Mouse (Mus musculus): ENCODE measurements around the gene Astl. TPM values are rescaled to one million over a fixed set of nuclear protein-coding genes. Genes with fewer than 3 reads are reported as not detected.
A peak's percentile ranks its signal among the peaks of the same experiment; 100 is the strongest.

The Astl gene
- polyA plus RNA-seq, 1 experiment from 2014 or later: not detected

GRCm38 (mm10) chr2:127369703-127370376 is 31.4 kb downstream of the Astl start:
- peaks cover 30% of the 10 kb centered on the region for H3K27me3 ChIP-seq
- H3K27ac ChIP-seq: peak overlapping the region; percentile 97
- WGBS (ENCODE audit: insufficient replicate concordance): 63% methylated on average over 5 of the region's 5 CpGs
- peaks cover 34% of the 10 kb centered on the region for H3K36me3 ChIP-seq
- peak overlapping the region; percentile 96 for H3K4me2 ChIP-seq
- ATAC-seq (ENCODE audit: low read depth): peak; percentile 10; the same call in 1 of the 2 replicates
- peak overlapping the region; percentile 92 for H3K9ac ChIP-seq
- peak overlapping the region; percentile 68 for H3K4me3 ChIP-seq (replicated peaks)
- peaks cover 99% of the 10 kb centered on the region for H3K4me1 ChIP-seq (replicated peaks)
- H3K9me3 ChIP-seq (replicated peaks): no peaks in the 10 kb centered on the region
- DNase-seq: peak; percentile 44

GRCm38 (mm10) chr2:127370561-127371483 is 32.4 kb downstream of the Astl start:
- peaks cover 100% of the 10 kb centered on the region for H3K4me1 ChIP-seq (replicated peaks)
- H3K36me3 ChIP-seq: peaks cover 29% of the 10 kb centered on the region
- peak overlapping the region; percentile 96 for H3K4me2 ChIP-seq
- peak; percentile 85 for DNase-seq
- H3K27ac ChIP-seq: peak overlapping the region; percentile 97
- H3K9ac ChIP-seq: peak overlapping the region; percentile 92
- no peaks in the 10 kb centered on the region for H3K9me3 ChIP-seq (replicated peaks)
- ATAC-seq (ENCODE audit: low read depth): peak; percentile 89
- peak overlapping the region; percentile 68 for H3K4me3 ChIP-seq (replicated peaks)
- H3K27me3 ChIP-seq: peaks cover 20% of the 10 kb centered on the region
- 19% methylated on average over 9 of the region's 9 CpGs for WGBS (ENCODE audit: insufficient replicate concordance)

- WGBS (ENCODE audit: insufficient replicate concordance): 60% methylated on average over 1 of the region's 1 CpGs
- H3K9me3 ChIP-seq (replicated peaks): no peaks in the 10 kb centered on the region
- peak; percentile 77 for DNase-seq
- H3K27ac ChIP-seq: peak overlapping the region; percentile 97
- peak; percentile 77 for ATAC-seq (ENCODE audit: low read depth)
- H3K4me3 ChIP-seq (replicated peaks): peak overlapping the region; percentile 68
- H3K4me1 ChIP-seq (replicated peaks): peaks cover 100% of the 10 kb centered on the region
- peak overlapping the region; percentile 96 for H3K4me2 ChIP-seq
- H3K9ac ChIP-seq: peak overlapping the region; percentile 92
- peaks cover 24% of the 10 kb centered on the region for H3K36me3 ChIP-seq
- H3K27me3 ChIP-seq: peaks cover 14% of the 10 kb centered on the region
These were observed 33.0 kb downstream of the Astl start for GRCm38 (mm10) chr2:127371484-127371861.

- H3K4me1 ChIP-seq (replicated peaks): peaks cover 100% of the 10 kb centered on the region
- WGBS (ENCODE audit: insufficient replicate concordance): 50% methylated on average over 2 of the region's 2 CpGs
These were observed 33.6 kb downstream of the Astl start for GRCm38 (mm10) chr2:127372082-127372481.

GRCm38 (mm10) chr2:127374131-127374530 is 35.7 kb downstream of the Astl start:
- Histone ChIP-seq H3K9me3 (replicated peaks) (no peaks in the 10 kb centered on the region), H3K4me3 (replicated peaks) (peak overlapping the region; percentile 52), H3K4me2 (peak overlapping the region; percentile 74), H3K27me3 (no peaks in the 10 kb centered on the region), H3K4me1 (replicated peaks) (peaks cover 100% of the 10 kb centered on the region), H3K9ac (peak overlapping the region; percentile 92), H3K27ac (peak overlapping the region; percentile 97), H3K36me3 (no peaks in the 10 kb centered on the region)
- peak; percentile 57 for DNase-seq
- ATAC-seq (ENCODE audit: low read depth): peak; percentile 42
- 27% methylated on average over 3 of the region's 3 CpGs for WGBS (ENCODE audit: insufficient replicate concordance)

More at GRCm38 (mm10) chr2:127372082-127372481, 33.6 kb downstream of the Astl start:
- peak overlapping the region; percentile 68; the same call in 1 of the 2 replicates for H3K4me3 ChIP-seq (replicated peaks)
- H3K36me3 ChIP-seq: peaks cover 20% of the 10 kb centered on the region
- ATAC-seq (ENCODE audit: low read depth): no peak
- H3K9me3 ChIP-seq (replicated peaks): no peaks in the 10 kb centered on the region
- H3K4me2 ChIP-seq: peak overlapping the region; percentile 96
- H3K27me3 ChIP-seq: peaks cover 8% of the 10 kb centered on the region
- DNase-seq: peak; percentile 37
- H3K27ac ChIP-seq: peak overlapping the region; percentile 97
- H3K9ac ChIP-seq: peak overlapping the region; percentile 92

GRCm38 (mm10) chr2:127375087-127375486 is 36.6 kb downstream of the Astl start:
- Histone ChIP-seq H3K4me3 (replicated peaks) (peak overlapping the region; percentile 52), H3K27ac (peak overlapping the region; percentile 97), H3K9ac (peak overlapping the region; percentile 92), H3K36me3 (no peaks in the 10 kb centered on the region), H3K9me3 (replicated peaks) (no peaks in the 10 kb centered on the region), H3K4me1 (replicated peaks) (peaks cover 98% of the 10 kb centered on the region), H3K4me2 (peak overlapping the region; percentile 74), H3K27me3 (no peaks in the 10 kb centered on the region)
- no peak for ATAC-seq (ENCODE audit: low read depth)
- peak; percentile 20 for DNase-seq
- WGBS (ENCODE audit: insufficient replicate concordance): 22% methylated on average over 3 of the region's 3 CpGs

GRCm38 (mm10) chr2:127375759-127376341 is 37.4 kb downstream of the Astl start:
- no peak for ATAC-seq (ENCODE audit: low read depth)
- Histone ChIP-seq H3K9me3 (replicated peaks) (no peaks in the 10 kb centered on the region), H3K4me1 (replicated peaks) (peaks cover 90% of the 10 kb centered on the region), H3K4me3 (replicated peaks) (peak overlapping the region; percentile 52), H3K27me3 (no peaks in the 10 kb centered on the region), H3K9ac (peak overlapping the region; percentile 92), H3K4me2 (peak overlapping the region; percentile 74), H3K36me3 (no peaks in the 10 kb centered on the region), H3K27ac (peak overlapping the region; percentile 97)
- peak; percentile 38 for DNase-seq
- WGBS (ENCODE audit: insufficient replicate concordance): 43% methylated on average over 7 of the region's 7 CpGs

GRCm38 (mm10) chr2:127376423-127377051 is 38.1 kb downstream of the Astl start:
- H3K36me3 ChIP-seq: no peaks in the 10 kb centered on the region
- WGBS (ENCODE audit: insufficient replicate concordance): 80% methylated on average over 6 of the region's 6 CpGs
- H3K9me3 ChIP-seq (replicated peaks): no peaks in the 10 kb centered on the region
- H3K27ac ChIP-seq: peak overlapping the region; percentile 97
- ATAC-seq (ENCODE audit: low read depth) (no peak), DNase-seq (no peak)
- peak overlapping the region; percentile 74 for H3K4me2 ChIP-seq
- peak overlapping the region; percentile 92 for H3K9ac ChIP-seq
- no peaks in the 10 kb centered on the region for H3K27me3 ChIP-seq
- peak overlapping the region; percentile 52 for H3K4me3 ChIP-seq (replicated peaks)
- peaks cover 84% of the 10 kb centered on the region for H3K4me1 ChIP-seq (replicated peaks)

GRCm38 (mm10) chr2:127377942-127378610 is 39.6 kb downstream of the Astl start:
- Histone ChIP-seq H3K9me3 (replicated peaks) (no peaks in the 10 kb centered on the region), H3K4me1 (replicated peaks) (peaks cover 68% of the 10 kb centered on the region), H3K27me3 (no peaks in the 10 kb centered on the region), H3K36me3 (no peaks in the 10 kb centered on the region), H3K9ac (no peak overlapping the region; the same call in 1 of the 2 replicates), H3K4me2 (0 out of 2 replicates have a peak overlapping the region, but pooled peaks have one; percentile 74), H3K4me3 (replicated peaks) (no peak overlapping the region), H3K27ac (peak overlapping the region; percentile 97; the same call in 1 of the 2 replicates)
- DNase-seq: no peak
- 59% methylated on average over 7 of the region's 7 CpGs for WGBS (ENCODE audit: insufficient replicate concordance)
- ATAC-seq (ENCODE audit: low read depth): no peak

GRCm38 (mm10) chr2:127378611-127378990 is 40.2 kb downstream of the Astl start:
- no peaks in the 10 kb centered on the region for H3K9me3 ChIP-seq (replicated peaks)
- no peak for DNase-seq
- no peak overlapping the region for H3K4me2 ChIP-seq
- peaks cover 63% of the 10 kb centered on the region for H3K4me1 ChIP-seq (replicated peaks)
- H3K27ac ChIP-seq: peak overlapping the region; percentile 97; the same call in 1 of the 2 replicates
- H3K27me3 ChIP-seq: no peaks in the 10 kb centered on the region
- 73% methylated on average over 7 of the region's 7 CpGs for WGBS (ENCODE audit: insufficient replicate concordance)
- H3K4me3 ChIP-seq (replicated peaks): no peak overlapping the region
- no peak for ATAC-seq (ENCODE audit: low read depth)
- no peak overlapping the region; the same call in 1 of the 2 replicates for H3K9ac ChIP-seq
- no peaks in the 10 kb centered on the region for H3K36me3 ChIP-seq

Data from liver, embryonic 13.5 days (tissue).